Mouse (Mus musculus): ENCODE results near the gene Adk. TPM values are rescaled to one million over a fixed set of nuclear protein-coding genes. Genes with fewer than 3 reads are reported as not detected.

Adk gene
- polyA plus RNA-seq, 1 experiment: 22.4 TPM

DNA sequence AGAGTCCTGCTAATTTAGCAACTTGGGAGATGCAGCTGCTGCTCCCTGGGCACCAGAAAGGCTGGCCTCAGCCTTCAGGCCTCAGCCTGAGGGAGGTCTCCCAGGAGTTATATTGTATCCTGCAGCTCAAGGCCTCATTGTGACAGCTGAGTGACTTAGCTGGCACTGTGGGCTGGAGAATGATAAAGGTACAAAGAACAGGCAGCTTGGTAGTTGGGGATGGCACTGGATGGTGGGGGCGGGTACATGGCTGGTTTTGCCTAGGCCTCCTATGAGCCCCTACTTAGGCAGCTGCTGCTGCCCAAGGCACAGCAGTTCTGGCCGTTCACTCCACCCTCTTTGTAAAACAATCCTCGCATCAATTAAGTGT lies 436.7 kb downstream of the Adk start:
- Histone ChIP-seq H3K36me3 (ENCODE audit: control insufficient read depth, insufficient read depth, low read length) (no peaks in the 10 kb centered on the region), H3K4me1 (ENCODE audit: control insufficient read depth, insufficient read depth, low read length) (no peaks in the 10 kb centered on the region; the same call in 1 of the 2 replicates), H3K27me3 (ENCODE audit: control insufficient read depth, insufficient read depth, low read length) (no peaks in the 10 kb centered on the region), H3K27ac (ENCODE audit: control insufficient read depth, insufficient read depth, low read depth, low read length) (peak overlapping the region; percentile 61), H3K4me3 (ENCODE audit: control insufficient read depth, low read depth, low read length) (no peak overlapping the region)
- peak; percentile 24; the same call in 1 of the 2 replicates for TF ChIP-seq POLR2A (IDR thresholded peaks at IDR 0.05; ENCODE audit: control insufficient read depth, low read depth, low read length)
- no peak for TF ChIP-seq CTCF (IDR thresholded peaks at IDR 0.05; ENCODE audit: control insufficient read depth, insufficient read depth, insufficient replicate concordance, low read depth, low read length)

DNA sequence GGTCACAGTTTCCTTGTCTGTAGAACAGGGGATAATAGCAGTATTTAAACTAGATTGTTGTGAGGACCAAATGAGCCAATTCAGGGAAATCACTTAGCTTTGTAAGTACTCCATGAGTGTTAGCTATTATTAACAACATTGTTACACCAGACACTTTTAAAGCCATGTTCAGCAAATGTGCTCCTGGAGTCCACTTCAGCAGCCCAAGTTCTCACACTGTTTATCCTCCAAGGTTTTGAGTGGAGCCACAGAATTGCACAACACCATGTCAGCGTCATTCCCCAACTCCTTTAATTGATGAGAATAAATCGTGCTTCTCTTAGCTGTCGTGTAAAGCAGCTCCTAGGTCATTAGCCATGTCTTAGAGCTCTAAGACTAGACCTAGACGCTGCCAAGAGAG lies 437.8 kb downstream of the Adk start:
- TF ChIP-seq CTCF (IDR thresholded peaks at IDR 0.05; ENCODE audit: control insufficient read depth, insufficient read depth, insufficient replicate concordance, low read depth, low read length) (no peak), POLR2A (IDR thresholded peaks at IDR 0.05; ENCODE audit: control insufficient read depth, low read depth, low read length) (no peak)
- Histone ChIP-seq H3K36me3 (ENCODE audit: control insufficient read depth, insufficient read depth, low read length) (no peaks in the 10 kb centered on the region), H3K27ac (ENCODE audit: control insufficient read depth, insufficient read depth, low read depth, low read length) (no peak overlapping the region), H3K27me3 (ENCODE audit: control insufficient read depth, insufficient read depth, low read length) (no peaks in the 10 kb centered on the region), H3K4me3 (ENCODE audit: control insufficient read depth, low read depth, low read length) (no peak overlapping the region), H3K4me1 (ENCODE audit: control insufficient read depth, insufficient read depth, low read length) (no peaks in the 10 kb centered on the region)

Other genes starting within 250 kb of the Adk start
- 0.73 and 1.2 TPM in 2 replicates for gene Plau, start 215.9 kb upstream of the Adk start, polyA plus RNA-seq (2012; rRNA removed)
- gene Vcl, start 123.2 kb upstream of the Adk start, polyA plus RNA-seq (2012; rRNA removed): 21.8 and 22.9 TPM in 2 replicates
- 25.9 and 31.6 TPM in 2 replicates for gene Ap3m1, start 66 bp upstream of the Adk start, polyA plus RNA-seq (2012; rRNA removed)